Mouse (Mus musculus) gastrocnemius, adult 8-10 months (tissue): ENCODE measurements around the gene Hopx. TPM values are rescaled to one million over a fixed set of nuclear protein-coding genes. Genes with fewer than 3 reads are reported as not detected.

ENCODE experiments used
- DNase-seq, 2 experiments: peaks; one replicate each; pipeline ENCODE4 v3.0.0; 2022; ENCODE audit warnings: low spot score in 2 of 2
- total RNA-seq, 4 experiments: library from RNA; stranded (reverse); gene quantifications; 2 replicates each; pipeline ENCODE4 v1.2.4; 2022

Gene Hopx
- total RNA-seq, 4 experiments from 2014 or later, result 1.2 to 2.7 (median 2.2) TPM

DNA sequence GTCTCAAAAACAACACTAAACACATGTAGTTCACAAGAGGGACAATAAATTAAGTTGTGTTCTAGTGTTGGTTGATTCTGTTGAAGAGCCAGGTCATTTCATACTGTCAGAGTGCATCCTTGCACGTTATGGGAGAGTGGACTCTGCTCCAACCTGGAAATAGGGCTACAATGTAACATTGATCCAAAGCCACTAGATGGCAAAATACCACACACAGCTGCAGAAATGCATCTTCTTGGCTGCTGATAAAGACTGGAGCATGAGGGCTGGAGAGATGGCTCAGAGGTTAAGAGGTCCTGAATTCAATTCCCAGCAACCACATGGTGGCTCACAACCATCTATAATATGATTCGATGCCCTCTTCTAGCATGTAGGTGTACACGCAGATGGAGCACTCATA, 43.3 kb downstream of the Hopx start:
- no peak for DNase-seq

DNA sequence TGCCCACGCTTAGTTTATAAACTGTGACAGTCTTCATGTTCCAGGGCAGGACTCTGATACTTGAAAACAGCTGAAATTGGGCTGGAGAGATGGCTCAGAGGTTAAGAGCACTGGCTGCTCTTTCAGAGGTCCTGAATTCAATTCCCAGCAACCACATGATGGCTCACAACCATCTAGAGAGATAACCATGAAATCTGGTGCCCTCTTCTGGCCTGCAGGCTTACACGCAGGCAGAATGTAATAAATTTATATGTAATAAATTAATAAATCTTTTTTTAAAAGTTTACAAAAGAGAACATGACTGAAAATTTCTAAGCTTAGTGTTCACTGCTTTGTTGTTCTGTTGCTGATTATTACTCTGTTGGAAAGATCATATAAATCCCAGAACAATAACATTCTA, 43.9 kb downstream of the Hopx start:
- no peak for DNase-seq

DNA sequence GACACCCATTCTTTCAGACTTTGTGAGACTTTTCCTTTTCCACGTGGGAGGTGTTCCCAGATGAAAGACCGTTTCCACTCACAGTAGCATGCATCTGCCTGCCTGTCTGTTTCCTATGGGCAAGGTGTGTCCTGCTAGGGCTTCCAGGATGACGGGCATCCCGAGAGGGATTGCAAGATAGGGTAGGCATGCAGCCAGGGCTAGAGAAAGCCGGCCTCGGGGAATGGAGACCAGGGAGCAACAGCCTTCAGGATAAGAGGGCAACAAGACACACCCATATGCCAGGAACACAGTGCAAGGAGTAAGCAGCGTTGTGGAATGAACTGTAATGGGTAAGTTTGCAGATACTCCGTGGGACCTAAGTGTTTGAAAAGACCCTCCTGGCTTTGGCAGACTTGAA, 47.6 kb downstream of the Hopx start:
- no peak for DNase-seq

DNA sequence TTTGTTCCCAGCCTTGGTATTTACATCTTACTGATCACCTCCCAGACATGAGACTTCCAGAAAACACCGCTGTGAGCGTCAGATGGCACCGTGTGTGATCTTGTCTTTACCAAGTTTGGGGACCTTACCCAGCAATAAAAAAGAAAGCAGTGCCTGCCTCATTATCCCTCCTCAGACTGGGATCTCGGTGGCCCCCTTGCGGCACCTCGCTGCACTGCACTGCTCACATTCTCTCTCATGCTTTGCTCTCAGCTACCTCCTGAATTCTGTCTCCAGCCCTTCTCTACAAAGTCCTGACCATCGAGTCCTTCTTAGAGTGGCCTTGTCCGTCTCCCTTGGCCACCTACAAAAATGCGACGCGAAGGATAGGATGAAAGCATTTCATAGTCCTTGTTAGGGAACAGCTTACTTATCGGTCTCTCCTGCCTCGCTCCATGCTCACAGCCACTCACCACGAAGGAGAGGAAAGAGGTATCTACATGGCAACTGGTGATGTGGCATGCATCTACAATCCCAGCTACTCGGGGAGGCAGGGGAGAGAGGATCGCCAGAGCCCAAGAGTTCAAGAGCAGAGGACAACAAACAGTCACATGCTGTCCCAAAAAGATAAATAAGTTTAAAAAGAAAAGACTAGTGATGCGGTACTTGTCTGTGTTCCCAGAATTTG, 53.4 kb downstream of the Hopx start:
- DNase-seq, result peak; percentile 43 to 44

DNA sequence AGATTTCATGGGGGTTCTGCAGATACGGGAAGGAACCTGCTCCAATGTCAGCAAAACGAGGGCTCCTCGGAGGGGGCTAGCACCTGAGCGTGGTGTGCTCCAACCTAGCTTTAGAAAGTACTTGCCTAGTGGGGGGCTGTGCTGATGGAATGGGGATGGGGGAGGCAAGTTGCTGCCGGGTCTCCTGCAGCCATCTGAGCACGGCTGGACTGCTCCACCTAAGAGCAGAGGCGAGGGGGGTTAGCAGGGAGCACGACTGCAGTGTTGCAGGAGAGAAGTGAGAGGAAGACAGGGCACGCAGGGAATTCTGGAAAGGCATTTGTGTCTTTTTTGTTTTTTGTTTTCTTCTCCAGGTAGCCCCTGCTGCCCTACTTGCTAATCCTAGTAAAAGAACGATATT, 54.6 kb downstream of the Hopx start:
- no peak for DNase-seq

DNA sequence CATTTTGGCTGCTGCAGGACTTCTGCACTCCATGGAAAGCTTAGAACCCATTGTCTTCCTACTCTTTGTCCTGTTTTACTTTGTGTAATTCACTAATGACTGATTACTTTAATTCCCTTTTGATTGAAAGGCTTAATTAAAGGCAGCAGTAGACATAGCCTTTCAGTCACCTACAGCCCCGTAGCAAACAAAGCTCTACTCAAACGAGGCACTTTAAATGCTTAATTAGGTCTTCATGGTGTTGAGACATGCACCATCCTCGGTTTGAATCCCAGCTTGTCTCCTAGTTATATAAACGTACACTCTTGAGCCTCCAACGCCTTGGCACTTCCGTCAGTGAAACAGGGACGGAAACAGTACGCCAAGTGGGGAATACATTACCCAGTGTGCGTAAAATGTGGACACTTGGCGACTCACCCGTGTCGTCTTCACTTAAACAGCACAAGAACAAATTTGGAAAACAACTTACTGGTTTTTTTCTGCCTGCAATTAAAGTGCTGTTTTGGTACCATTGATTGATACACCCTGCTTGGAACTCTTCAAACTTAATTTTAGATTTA, 58.0 kb downstream of the Hopx start:
- no peak for DNase-seq

DNA sequence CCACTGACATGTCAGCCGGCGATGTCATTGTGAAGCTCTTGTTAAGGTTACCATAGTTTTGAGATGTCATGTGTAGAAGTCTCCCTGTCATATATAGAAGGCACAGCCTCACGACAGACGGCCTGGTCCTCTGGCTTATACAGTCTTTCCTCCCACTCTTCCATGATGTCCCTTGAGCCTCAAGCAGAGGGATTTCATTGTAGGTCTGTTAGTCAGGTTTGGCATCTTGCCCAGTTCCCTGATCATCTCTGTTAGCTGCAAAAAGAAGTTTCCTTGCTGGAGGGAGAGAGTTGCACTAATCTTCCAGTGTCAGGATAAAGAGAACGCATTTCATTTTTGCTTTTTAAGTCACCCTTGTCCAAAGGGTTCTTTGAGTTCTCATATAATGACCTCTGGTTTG, 62.3 kb downstream of the Hopx start:
- DNase-seq, result no peak

DNA sequence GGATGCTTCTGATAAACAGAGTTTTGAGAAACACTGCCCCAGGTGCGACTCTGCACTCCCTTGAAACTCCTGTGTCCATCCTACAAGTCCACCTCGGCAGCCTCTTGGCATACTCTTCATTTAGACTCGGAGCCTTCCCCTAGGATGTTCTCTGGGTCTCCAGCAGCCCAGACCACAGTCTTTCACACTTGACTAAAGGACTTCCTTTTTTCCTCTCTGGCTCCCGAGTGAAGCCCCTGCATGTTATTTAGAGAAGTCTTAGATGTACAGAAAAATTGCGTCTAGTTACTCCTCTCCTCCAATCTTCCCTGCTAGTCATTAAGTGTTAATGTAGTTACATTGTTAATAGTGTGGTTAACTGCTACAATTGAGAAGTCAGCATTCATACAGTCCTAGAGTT, 70.6 kb downstream of the Hopx start:
- DNase-seq, result no peak

DNA sequence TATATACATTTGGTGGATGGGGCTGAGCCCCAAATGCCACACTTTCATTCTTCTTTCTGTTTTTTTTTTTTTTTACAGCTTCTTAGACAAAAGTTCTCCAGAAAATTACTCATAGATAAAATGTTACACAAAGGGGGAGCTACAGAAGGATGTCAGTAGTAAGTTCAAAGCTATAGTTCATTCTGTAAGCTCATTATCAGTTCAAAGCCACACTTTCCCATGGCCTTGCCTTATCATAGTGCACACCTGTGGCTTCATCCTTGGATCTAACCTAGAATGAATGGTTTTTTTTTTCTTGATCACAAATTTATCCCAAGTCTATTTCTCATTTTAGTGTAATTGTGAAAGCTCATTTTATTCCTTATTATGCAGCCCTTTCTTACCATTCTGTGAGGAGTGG, 75.5 kb downstream of the Hopx start:
- DNase-seq, result no peak

DNA sequence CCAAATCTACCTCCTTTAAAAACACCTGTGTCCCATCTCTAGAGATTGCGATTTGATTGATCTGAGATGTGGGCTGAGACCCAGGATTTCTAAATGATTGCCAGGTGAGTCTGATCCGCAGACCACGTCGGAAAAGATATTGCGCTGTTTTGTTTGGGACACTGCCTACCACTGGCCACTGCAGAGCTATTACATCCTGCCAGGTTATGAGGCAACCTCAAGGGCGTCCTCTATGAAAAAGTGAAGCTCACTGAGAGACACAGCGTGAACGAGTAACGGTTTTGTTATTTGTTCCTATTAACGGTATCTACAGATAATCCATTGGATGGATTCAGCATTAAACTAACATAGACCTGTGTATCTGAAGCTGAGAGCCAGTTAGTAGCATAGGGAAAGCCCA, 76.5 kb downstream of the Hopx start:
- no peak for DNase-seq

Other genes with a start within 250 kb of the Hopx start
- 10 to 100 TPM in 3 of 4 experiments, 1 to 10 TPM in 1; 8.6 to 14.5 (median 12.0) TPM for gene Aasdh, start 209.6 kb downstream of the Hopx start, total RNA-seq
- gene Paics, start 163.8 kb downstream of the Hopx start, total RNA-seq, result 100 to 1,000 TPM; 150 to 159 (median 158) TPM
- 10 to 100 TPM; 21.7 to 26.1 (median 25.5) TPM for gene Ppat, start 163.5 kb downstream of the Hopx start, total RNA-seq
- 10 to 100 TPM; 46.9 to 53.4 (median 49.4) TPM for gene Srp72, start 140.4 kb downstream of the Hopx start, total RNA-seq
- not detected for gene Arl9, start 111.1 kb downstream of the Hopx start, total RNA-seq
- gene Thegl, start 99.1 kb downstream of the Hopx start, total RNA-seq, result not detected
- gene Spink2, start 96.3 kb upstream of the Hopx start, total RNA-seq, result not detected
- gene Rest, start 150.4 kb upstream of the Hopx start, total RNA-seq, result 10 to 100 TPM in 1 of 4 experiments, 1 to 10 TPM in 3; 8.3 to 10.2 (median 9.2) TPM
- 10 to 100 TPM; 14.3 to 17.1 (median 15.8) TPM for gene Noa1, start 195.0 kb upstream of the Hopx start, total RNA-seq
- 10 to 100 TPM; 25.5 to 29.7 (median 25.7) TPM for gene Polr2b, start 195.0 kb upstream of the Hopx start, total RNA-seq